Mouse (Mus musculus): ENCODE data around the gene Ccdc82.

GRCm38 (mm10) chr9:13319566-13319965 lies 72.8 kb downstream of the Ccdc82 start:
- TF ChIP-seq CHD2 (IDR thresholded peaks at IDR 0.05; ENCODE audit: low read depth, low read length) (no peak), MAFK (IDR thresholded peaks at IDR 0.05; ENCODE audit: insufficient read depth, low read depth, low read length) (no peak)

Data from ES-E14 (cell line).